Mouse (Mus musculus) limb, embryonic 10.5 days (tissue): ENCODE data around the gene Gpr63. TPM values are rescaled to one million over a fixed set of nuclear protein-coding genes. Genes with fewer than 3 reads are reported as not detected.
"Not testable (repeated sequence)": the region's sequence is repeated elsewhere in the genome, so short reads cannot be mapped to it uniquely, and the experiment has no call there.

ENCODE experiments used
- DNase-seq: peaks from one replicate; pipeline ENCODE4 v3.0.0-alpha.2; 2017; ENCODE audit warnings: low spot score
- H3K27ac ChIP-seq: fragments of 300-500 bp; sonication (generic); 2 replicates; pipeline ENCODE4 v1.5.1; 2016; ENCODE audit warnings: mild to moderate bottlenecking
- H3K27me3 ChIP-seq: fragments of 300-500 bp; sonication (generic); 2 replicates; pipeline ENCODE4 v1.6.1; 2016; ENCODE audit warnings: low read depth, mild to moderate bottlenecking; ENCODE audit not compliant: poor library complexity, severe bottlenecking
- H3K36me3 ChIP-seq: fragments of 300-500 bp; sonication (generic); 2 replicates; pipeline ENCODE4 v1.6.1; 2016; ENCODE audit warnings: mild to moderate bottlenecking, moderate library complexity
- H3K4me1 ChIP-seq: fragments of 300-500 bp; sonication (generic); 2 replicates; pipeline ENCODE4 v1.6.1; 2016
- H3K4me3 ChIP-seq: fragments of 300-500 bp; sonication (generic); 2 replicates; pipeline ENCODE4 v1.5.1; 2016; ENCODE audit warnings: mild to moderate bottlenecking, moderate library complexity
- H3K9me3 ChIP-seq: fragments of 300-500 bp; sonication (generic); replicated peaks from 2 replicates; pipeline ENCODE4 v1.6.1; 2016; ENCODE audit warnings: mild to moderate bottlenecking
- WGBS: fragments of 180-500 bp; shearing (Covaris S2); methylation state at CpG from one replicate; pipeline ENCODE4 v1.1.7; 2016; 5-methylcytosine and 5-hydroxymethylcytosine counted together
- polyA plus RNA-seq: library from polyadenylated mRNA; unstranded; fragments of >200 nt; fragmentation: Nextera tagmentation; extraction: Ambion mirVana; gene quantifications from 2 replicates; pipeline ENCODE4 v1.2.1, GENCODE M21; 2016

Gene Gpr63
- polyA plus RNA-seq, result 1.9 and 2.4 TPM in 2 replicates

- no peaks in the 10 kb centered on the region for H3K9me3 ChIP-seq
- peak within 1 kb of the TSS; percentile 86 for H3K4me3 ChIP-seq
- H3K27ac ChIP-seq, result peak within 1 kb of the TSS; percentile 98
- WGBS, result under 1% methylated on average over 66 of the region's 78 CpGs
- DNase-seq, result peak; percentile 81
- H3K4me1 ChIP-seq, result peaks cover 7% of the 10 kb centered on the region
- H3K36me3 ChIP-seq, result no peaks in the 10 kb centered on the region
- no peaks in the 10 kb centered on the region for H3K27me3 ChIP-seq
Observed at GRCm38 (mm10) chr4:24966299-24966991, at the start of gene Gpr63. Gpr63 (plus strand) TSS chr4:24966407.

- H3K4me1 ChIP-seq, result no peaks in the 10 kb centered on the region; the same call in 1 of the 2 replicates
- no peaks in the 10 kb centered on the region for H3K36me3 ChIP-seq
- H3K27ac ChIP-seq, result no peak overlapping the region
- WGBS, result 89% methylated on average over 5 of the region's 5 CpGs
- no peaks in the 10 kb centered on the region for H3K27me3 ChIP-seq
- no peak overlapping the region for H3K4me3 ChIP-seq
- no peak for DNase-seq
- no peaks in the 10 kb centered on the region for H3K9me3 ChIP-seq
Observed at GRCm38 (mm10) chr4:24920006-24920577, 46.1 kb upstream of the Gpr63 start.

- 83% methylated on average over 2 of the region's 2 CpGs for WGBS
- H3K4me3 ChIP-seq, result no peak overlapping the region
- H3K36me3 ChIP-seq, result no peaks in the 10 kb centered on the region
- no peak for DNase-seq
- H3K27ac ChIP-seq, result no peak overlapping the region
- H3K27me3 ChIP-seq, result no peaks in the 10 kb centered on the region
- H3K9me3 ChIP-seq, result no peaks in the 10 kb centered on the region
- H3K4me1 ChIP-seq, result no peaks in the 10 kb centered on the region
Observed at GRCm38 (mm10) chr4:24924726-24925125, 41.5 kb upstream of the Gpr63 start.

DNA sequence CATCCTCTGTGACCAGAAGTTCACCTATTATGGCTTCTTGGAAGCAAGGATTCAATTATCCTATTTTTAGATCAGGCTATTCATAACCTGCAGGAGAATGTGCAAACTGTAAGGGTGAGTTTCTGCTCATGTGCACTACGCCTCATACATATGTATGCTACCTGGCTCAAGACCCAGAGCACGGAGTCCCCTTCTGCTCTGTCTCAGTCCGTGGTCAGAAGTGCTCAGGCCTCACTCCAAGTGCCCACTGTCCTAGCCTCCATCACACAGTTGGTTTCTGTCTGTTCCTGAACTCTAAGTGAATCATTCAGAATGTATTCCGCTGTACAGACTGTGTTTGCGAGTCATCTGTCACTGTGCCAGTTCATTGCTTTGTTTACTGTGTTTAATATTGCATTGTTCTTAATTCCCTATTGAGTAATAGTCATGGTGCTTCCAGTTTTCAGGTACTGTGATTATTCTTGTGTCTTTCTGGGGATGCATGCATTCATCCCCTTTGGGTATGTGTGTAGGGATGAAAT, 37.9 kb upstream of the Gpr63 start:
- WGBS, result 87% methylated on average over 5 of the region's 5 CpGs
- H3K4me1 ChIP-seq, result no peaks in the 10 kb centered on the region
- H3K9me3 ChIP-seq, result no peaks in the 10 kb centered on the region
- no peak overlapping the region for H3K4me3 ChIP-seq
- no peak for DNase-seq
- no peaks in the 10 kb centered on the region for H3K27me3 ChIP-seq
- no peak overlapping the region for H3K27ac ChIP-seq
- H3K36me3 ChIP-seq, result no peaks in the 10 kb centered on the region

- no peak for DNase-seq
- WGBS, result 93% methylated on average over 5 of the region's 5 CpGs
Observed at GRCm38 (mm10) chr4:24928926-24929325, 37.3 kb upstream of the Gpr63 start.

GRCm38 (mm10) chr4:24942728-24943424, 23.3 kb upstream of the Gpr63 start:
- Histone ChIP-seq H3K4me3 (no peak overlapping the region), H3K27ac (no peak overlapping the region), H3K27me3 (no peaks in the 10 kb centered on the region), H3K36me3 (no peaks in the 10 kb centered on the region), H3K4me1 (no peaks in the 10 kb centered on the region), H3K9me3 (no peaks in the 10 kb centered on the region)
- DNase-seq, result no peak
- 65% methylated on average over 6 of the region's 6 CpGs for WGBS

More at GRCm38 (mm10) chr4:24928926-24929325, 37.3 kb upstream of the Gpr63 start:
- Histone ChIP-seq H3K27me3 (no peaks in the 10 kb centered on the region), H3K27ac (no peak overlapping the region), H3K4me1 (no peaks in the 10 kb centered on the region), H3K4me3 (no peak overlapping the region), H3K36me3 (no peaks in the 10 kb centered on the region), H3K9me3 (no peaks in the 10 kb centered on the region)

GRCm38 (mm10) chr4:24965918-24966298, 299 bp upstream of the Gpr63 start:
- peaks cover 7% of the 10 kb centered on the region for H3K4me1 ChIP-seq
- H3K36me3 ChIP-seq, result no peaks in the 10 kb centered on the region
- peak overlapping the region; percentile 86 for H3K4me3 ChIP-seq
- H3K9me3 ChIP-seq, result no peaks in the 10 kb centered on the region
- peak overlapping the region; percentile 98 for H3K27ac ChIP-seq
- DNase-seq, result no peak
- H3K27me3 ChIP-seq, result no peaks in the 10 kb centered on the region
- 2% methylated on average over 8 of the region's 8 CpGs for WGBS

DNA sequence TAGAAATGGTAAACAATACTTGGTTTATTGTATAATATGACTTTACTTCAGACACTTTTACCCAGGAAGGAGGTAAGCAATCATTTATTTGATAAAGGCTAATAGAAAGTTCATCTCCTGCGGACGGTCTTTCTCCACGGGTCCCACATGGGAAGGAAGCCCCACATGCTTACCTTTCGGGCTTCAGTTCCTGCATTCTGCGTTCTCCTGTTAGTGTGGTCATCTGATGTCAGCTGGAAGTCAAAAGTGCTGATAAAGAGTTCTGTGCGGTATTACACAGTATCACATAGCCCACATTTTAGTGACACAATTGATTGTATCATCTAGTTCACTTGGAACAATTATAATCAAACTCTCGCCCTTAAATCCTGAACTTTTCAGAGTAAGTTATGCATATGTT, 1.0 kb downstream of the Gpr63 start:
- 22% methylated on average over 7 of the region's 7 CpGs for WGBS
- Histone ChIP-seq H3K9me3 (no peaks in the 10 kb centered on the region), H3K4me1 (peaks cover 7% of the 10 kb centered on the region), H3K27ac (peak overlapping the region; percentile 98), H3K27me3 (no peaks in the 10 kb centered on the region), H3K36me3 (no peaks in the 10 kb centered on the region), H3K4me3 (peak overlapping the region; percentile 86)
- DNase-seq, result peak; percentile 35

DNA sequence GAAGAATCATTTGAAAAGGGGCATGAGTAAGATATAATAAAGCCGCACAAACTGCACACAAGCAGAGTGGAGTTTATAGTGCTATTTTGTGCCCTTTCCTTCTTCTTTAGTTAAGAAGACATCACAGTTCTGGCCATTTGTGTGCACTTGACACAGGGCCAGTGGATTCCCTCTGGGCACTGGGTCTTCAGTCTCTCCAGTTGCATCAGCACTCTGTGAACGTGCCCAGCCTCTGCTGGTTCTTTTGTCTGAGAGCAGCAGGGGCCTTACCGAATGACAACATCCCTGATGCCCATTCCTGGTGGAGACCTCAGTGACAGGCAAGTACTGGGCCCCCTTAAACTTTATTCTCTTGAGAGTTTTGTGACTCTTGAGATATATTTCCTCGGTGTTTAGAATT, 12.4 kb downstream of the Gpr63 start:
- DNase-seq, result no peak
- Histone ChIP-seq H3K4me3 (no peak overlapping the region), H3K27me3 (no peaks in the 10 kb centered on the region), H3K36me3 (0 out of 2 replicates have a peak, but pooled peaks cover 3% of the 10 kb centered on the region), H3K27ac (no peak overlapping the region), H3K9me3 (no peaks in the 10 kb centered on the region), H3K4me1 (no peaks in the 10 kb centered on the region)
- WGBS, result 69% methylated on average over 4 of the region's 4 CpGs

DNA sequence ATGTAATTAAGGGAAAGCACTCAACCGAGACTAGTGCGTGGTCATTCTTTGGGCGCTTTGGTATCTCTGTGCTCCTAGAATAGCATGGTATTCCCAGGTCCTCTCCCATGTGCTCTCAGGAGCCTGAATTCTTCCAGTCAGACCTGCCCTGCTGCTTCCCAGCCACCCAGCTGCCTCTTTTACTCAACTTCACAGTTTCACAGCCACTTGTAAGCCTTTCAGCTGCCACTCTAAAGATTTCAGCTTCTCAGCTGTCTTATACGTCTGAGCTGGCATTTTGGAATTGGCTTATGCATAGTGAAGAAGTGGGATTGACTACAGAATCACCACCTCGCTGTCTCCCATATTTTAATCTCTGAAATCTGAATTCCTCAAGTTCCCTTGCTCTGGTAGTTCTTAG, 19.4 kb downstream of the Gpr63 start:
- H3K27me3 ChIP-seq, result no peaks in the 10 kb centered on the region
- no peak for DNase-seq
- 0 out of 2 replicates have a peak, but pooled peaks cover 3% of the 10 kb centered on the region for H3K36me3 ChIP-seq
- 94% methylated on average over 5 of the region's 5 CpGs for WGBS
- no peak overlapping the region for H3K27ac ChIP-seq
- H3K4me3 ChIP-seq, result no peak overlapping the region
- no peaks in the 10 kb centered on the region for H3K4me1 ChIP-seq
- no peaks in the 10 kb centered on the region for H3K9me3 ChIP-seq

DNA sequence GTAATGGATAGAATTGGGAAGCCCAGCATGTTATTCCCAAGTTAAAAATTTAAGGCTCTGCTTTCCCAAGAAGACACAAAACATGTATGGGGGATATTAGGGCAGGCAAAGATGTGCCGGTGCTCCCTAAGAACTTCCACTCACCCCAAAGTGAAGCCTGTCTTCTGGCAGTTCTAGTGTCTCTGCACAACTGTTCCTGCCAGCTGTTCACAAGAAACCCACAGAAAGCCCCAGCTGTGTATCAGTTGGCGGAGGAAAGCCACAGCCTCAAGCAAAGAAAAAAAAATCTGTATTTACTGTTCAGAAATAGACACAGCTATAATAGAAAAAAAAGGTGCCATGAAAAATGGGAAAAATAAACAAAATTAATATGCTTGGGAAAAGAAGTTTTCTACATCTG, 25.3 kb downstream of the Gpr63 start:
- 0 out of 2 replicates have a peak, but pooled peaks cover 3% of the 10 kb centered on the region for H3K4me1 ChIP-seq
- no peak overlapping the region for H3K4me3 ChIP-seq
- no peaks in the 10 kb centered on the region for H3K9me3 ChIP-seq
- no peak for DNase-seq
- no peak overlapping the region for H3K27ac ChIP-seq
- WGBS, result 90% methylated on average over 2 of the region's 2 CpGs
- H3K36me3 ChIP-seq, result peaks cover 5% of the 10 kb centered on the region; the same call in 1 of the 2 replicates
- H3K27me3 ChIP-seq, result no peaks in the 10 kb centered on the region

DNA sequence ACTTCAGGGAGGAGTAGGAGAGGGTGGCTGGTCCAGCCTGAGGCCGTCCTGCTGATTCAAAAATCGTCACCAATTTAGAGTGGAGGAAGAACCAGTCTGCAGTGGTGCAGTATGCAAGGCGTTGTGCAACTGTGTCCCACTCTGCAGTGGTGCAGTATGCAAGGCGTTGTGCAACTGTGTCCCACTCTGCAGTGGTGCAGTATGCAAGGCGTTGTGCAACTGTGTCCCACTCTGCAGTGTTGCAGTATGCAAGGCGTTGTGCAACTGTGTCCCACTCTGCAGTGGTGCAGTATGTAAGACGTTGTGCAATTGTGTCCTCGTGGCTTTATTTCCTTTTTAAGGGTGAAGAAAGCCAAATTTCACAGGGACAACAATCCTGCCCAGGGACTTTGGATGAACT, 43.1 kb downstream of the Gpr63 start:
- peaks cover 28% of the 10 kb centered on the region for H3K36me3 ChIP-seq
- H3K27me3 ChIP-seq, H3K9me3 ChIP-seq, H3K4me1 ChIP-seq, H3K4me3 ChIP-seq, H3K27ac ChIP-seq, DNase-seq: not testable (repeated sequence)
- 89% methylated on average over 8 of the region's 8 CpGs for WGBS

- no peaks in the 10 kb centered on the region for H3K27me3 ChIP-seq
- DNase-seq, result no peak
- H3K4me1 ChIP-seq, result peaks cover 4% of the 10 kb centered on the region; the same call in 1 of the 2 replicates
- H3K4me3 ChIP-seq, result no peak overlapping the region
- H3K36me3 ChIP-seq, result peaks cover 26% of the 10 kb centered on the region
- no peaks in the 10 kb centered on the region for H3K9me3 ChIP-seq
- 62% methylated on average over 5 of the region's 5 CpGs for WGBS
- H3K27ac ChIP-seq, result no peak overlapping the region
Observed at GRCm38 (mm10) chr4:25011780-25012179, 45.6 kb downstream of the Gpr63 start.
